Mouse (Mus musculus): ENCODE data around the gene Pcolce.

- TF ChIP-seq NANOG (IDR thresholded peaks at IDR 0.05; ENCODE audit: borderline replicate concordance, low read length) (no peak), CTCF (conservative IDR thresholded peaks at IDR 0.05; ENCODE audit: low read length) (no peak)
Measured at GRCm38 (mm10) chr5:137613550-137613949, at the start of gene Pcolce.
